Mouse (Mus musculus): ENCODE measurements around the gene Sirt1.

DNA sequence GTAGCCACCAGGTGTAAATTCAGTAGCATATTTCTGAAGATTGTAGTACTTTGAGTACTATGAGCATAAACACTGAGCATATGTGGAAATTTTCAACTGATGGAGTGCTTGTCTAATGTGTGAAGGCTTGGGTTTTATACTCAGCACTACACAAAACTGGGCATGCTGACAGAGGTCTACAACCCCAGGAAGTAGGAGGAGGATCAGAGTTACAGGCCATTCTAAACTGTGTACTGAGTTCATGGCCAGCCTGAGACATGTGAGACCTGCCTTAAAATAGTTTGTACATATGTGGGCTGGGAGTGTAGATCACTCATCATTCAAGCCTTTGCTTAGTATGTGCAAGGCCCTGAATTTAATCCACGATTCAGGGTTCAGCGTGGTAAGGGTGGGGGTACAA lies 79.1 kb downstream of the Sirt1 start:
- TF ChIP-seq GATA1 (IDR thresholded peaks at IDR 0.05; ENCODE audit: borderline replicate concordance, low read length) (no peak), FLI1 (IDR thresholded peaks at IDR 0.05; ENCODE audit: low read length) (no peak)
